Mouse (Mus musculus) midbrain, embryonic 13.5 days (tissue): ENCODE data around the gene Pla2g12b. TPM values are rescaled to one million over a fixed set of nuclear protein-coding genes. Genes with fewer than 3 reads are reported as not detected.

ENCODE experiments used
- ATAC-seq: fragments of 200-750 bp; cut with Nextera tagmentation; 2 replicates; pipeline ENCODE4 v1.8.0; 2017; ENCODE audit warnings: mild to moderate bottlenecking, moderate TSS enrichment, moderate library complexity
- H3K27ac ChIP-seq: fragments of 300-500 bp; sonication (generic); 2 replicates; pipeline ENCODE4 v1.5.1; 2015; ENCODE audit warnings: inconsistent platforms, mild to moderate bottlenecking, moderate library complexity
- H3K27me3 ChIP-seq: fragments of 300-500 bp; sonication (generic); 2 replicates; pipeline ENCODE4 v1.6.1; 2015; ENCODE audit warnings: mild to moderate bottlenecking, inconsistent platforms
- H3K36me3 ChIP-seq: fragments of 300-500 bp; sonication (generic); 2 replicates; pipeline ENCODE4 v1.6.1; 2015; ENCODE audit warnings: mild to moderate bottlenecking, inconsistent platforms
- H3K4me1 ChIP-seq: fragments of 300-500 bp; sonication (generic); replicated peaks from 2 replicates; pipeline ENCODE4 v1.6.1; 2015; ENCODE audit warnings: inconsistent platforms
- H3K4me2 ChIP-seq: fragments of 300-500 bp; sonication (generic); replicated peaks from 2 replicates; pipeline ENCODE4 v1.6.1; 2015; ENCODE audit warnings: moderate library complexity, mild to moderate bottlenecking, inconsistent platforms
- H3K4me3 ChIP-seq: fragments of 300-500 bp; sonication (generic); replicated peaks from 2 replicates; pipeline ENCODE4 v1.5.1; 2015; ENCODE audit warnings: mild to moderate bottlenecking, inconsistent platforms
- H3K9ac ChIP-seq: fragments of 300-500 bp; sonication (generic); replicated peaks from 2 replicates; pipeline ENCODE4 v1.6.1; 2015; ENCODE audit warnings: mild to moderate bottlenecking, inconsistent platforms
- H3K9me3 ChIP-seq: fragments of 300-500 bp; sonication (generic); 2 replicates; pipeline ENCODE4 v1.6.1; 2016; ENCODE audit warnings: mild to moderate bottlenecking, inconsistent platforms
- WGBS: fragments of 180-500 bp; shearing (Covaris S2); methylation state at CpG from one replicate; pipeline ENCODE4 v1.1.7; 2015; 5-methylcytosine and 5-hydroxymethylcytosine counted together
- polyA plus RNA-seq: library from polyadenylated mRNA; unstranded; fragments of >200 nt; fragmentation: Nextera tagmentation; extraction: Ambion mirVana; gene quantifications from 2 replicates; pipeline ENCODE4 v1.2.1, GENCODE M21; 2015

The Pla2g12b gene
- polyA plus RNA-seq, 1 experiment from 2014 or later: not detected

DNA sequence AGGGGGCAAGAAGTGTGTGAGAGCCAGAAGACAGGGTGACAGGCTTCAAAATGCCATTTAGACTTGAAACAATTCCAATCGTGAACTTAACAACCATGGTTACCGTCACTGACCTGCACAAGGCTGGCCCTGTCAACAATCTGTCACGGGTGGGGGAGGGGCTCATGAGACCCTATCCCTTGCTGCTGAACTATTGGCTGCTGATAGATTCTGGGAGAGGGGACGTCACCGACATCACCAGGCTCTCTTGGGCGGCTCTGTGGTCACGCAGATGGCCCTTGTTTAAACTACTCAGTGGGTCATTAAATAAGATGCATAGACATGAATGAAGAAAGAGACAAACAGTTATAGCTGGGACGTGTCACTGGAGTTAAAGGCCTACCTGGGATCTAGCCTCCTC is 41.2 kb downstream of the Pla2g12b start:
- ATAC-seq: no peak
- WGBS: 51% methylated on average over 8 of the region's 8 CpGs
- no peak overlapping the region for H3K4me2 ChIP-seq
- H3K27ac ChIP-seq: no peak overlapping the region
- no peaks in the 10 kb centered on the region for H3K9me3 ChIP-seq
- no peak overlapping the region for H3K9ac ChIP-seq
- H3K27me3 ChIP-seq: no peaks in the 10 kb centered on the region
- no peaks in the 10 kb centered on the region for H3K36me3 ChIP-seq
- no peak overlapping the region for H3K4me3 ChIP-seq
- peaks cover 9% of the 10 kb centered on the region; the same call in 1 of the 2 replicates for H3K4me1 ChIP-seq

GRCm38 (mm10) chr10:59446911-59447437 is 43.5 kb downstream of the Pla2g12b start:
- no peak overlapping the region for H3K9ac ChIP-seq
- no peak overlapping the region for H3K4me3 ChIP-seq
- WGBS: 91% methylated on average over 10 of the region's 10 CpGs
- ATAC-seq: no peak
- peaks cover 9% of the 10 kb centered on the region; the same call in 1 of the 2 replicates for H3K4me1 ChIP-seq
- H3K9me3 ChIP-seq: no peaks in the 10 kb centered on the region
- H3K27me3 ChIP-seq: no peaks in the 10 kb centered on the region
- H3K27ac ChIP-seq: no peak overlapping the region
- no peak overlapping the region for H3K4me2 ChIP-seq
- no peaks in the 10 kb centered on the region for H3K36me3 ChIP-seq

GRCm38 (mm10) chr10:59447546-59447945 is 44.1 kb downstream of the Pla2g12b start:
- no peak overlapping the region for H3K4me2 ChIP-seq
- H3K27ac ChIP-seq: no peak overlapping the region
- no peak for ATAC-seq
- no peaks in the 10 kb centered on the region for H3K27me3 ChIP-seq
- WGBS: 89% methylated on average over 9 of the region's 9 CpGs
- H3K36me3 ChIP-seq: no peaks in the 10 kb centered on the region
- peaks cover 9% of the 10 kb centered on the region; the same call in 1 of the 2 replicates for H3K4me1 ChIP-seq
- no peaks in the 10 kb centered on the region for H3K9me3 ChIP-seq
- H3K4me3 ChIP-seq: no peak overlapping the region
- no peak overlapping the region for H3K9ac ChIP-seq

- Histone ChIP-seq H3K36me3 (0 out of 2 replicates have a peak, but pooled peaks cover 2% of the 10 kb centered on the region), H3K4me1 (no peaks in the 10 kb centered on the region), H3K27me3 (no peaks in the 10 kb centered on the region), H3K4me2 (no peak overlapping the region), H3K9me3 (no peaks in the 10 kb centered on the region), H3K27ac (no peak overlapping the region), H3K4me3 (no peak overlapping the region), H3K9ac (no peak overlapping the region)
- peak; percentile 76 for ATAC-seq
- 38% methylated on average over 5 of the region's 5 CpGs for WGBS
Measured at GRCm38 (mm10) chr10:59451839-59452238, 48.4 kb downstream of the Pla2g12b start.

DNA sequence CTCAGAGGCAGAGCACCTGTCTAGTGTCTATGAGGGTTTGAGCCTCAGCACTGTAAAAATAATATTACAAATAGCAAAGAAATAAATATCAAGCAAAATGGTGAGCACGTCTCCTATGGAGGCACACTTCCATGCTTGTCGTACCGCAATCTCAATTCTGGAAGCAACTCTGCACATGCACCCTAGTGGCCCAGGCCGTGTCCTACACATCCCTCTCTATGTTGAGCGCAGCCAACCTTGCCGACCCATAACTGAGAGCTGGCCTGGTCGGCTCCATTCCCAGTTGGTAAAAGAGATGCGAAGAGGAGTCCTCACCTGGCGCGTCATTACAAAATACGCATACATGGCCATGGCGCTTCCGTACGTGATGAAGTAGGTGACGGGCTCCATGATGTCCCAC is 51.2 kb downstream of the Pla2g12b start:
- Histone ChIP-seq H3K27ac (no peak overlapping the region), H3K27me3 (no peaks in the 10 kb centered on the region), H3K36me3 (0 out of 2 replicates have a peak, but pooled peaks cover 2% of the 10 kb centered on the region), H3K4me3 (no peak overlapping the region), H3K4me2 (no peak overlapping the region), H3K4me1 (no peaks in the 10 kb centered on the region), H3K9ac (no peak overlapping the region), H3K9me3 (no peaks in the 10 kb centered on the region)
- ATAC-seq: no peak
- 95% methylated on average over 15 of the region's 15 CpGs for WGBS

DNA sequence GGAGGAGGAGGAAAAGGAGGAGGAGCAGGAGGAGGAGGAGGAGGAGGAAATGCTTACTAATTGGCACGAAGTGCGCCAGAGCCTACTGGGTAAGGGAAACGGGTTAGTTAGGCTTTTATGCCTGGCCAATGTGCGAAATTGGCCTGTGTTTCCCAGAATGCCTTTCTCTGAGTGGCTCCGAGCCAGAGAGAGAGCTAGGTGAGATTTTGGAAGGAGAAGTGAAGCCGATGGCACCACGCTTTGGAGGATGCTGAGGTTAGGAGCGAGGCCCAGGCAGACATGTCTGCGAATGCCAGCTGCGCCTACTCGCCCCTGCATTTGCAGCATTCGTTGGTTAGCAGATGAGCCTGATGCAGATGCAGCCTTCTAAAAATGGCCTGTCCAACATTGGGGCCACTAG is 56.3 kb downstream of the Pla2g12b start:
- H3K4me3 ChIP-seq: no peak overlapping the region
- 0 out of 2 replicates have a peak, but pooled peaks cover 2% of the 10 kb centered on the region for H3K36me3 ChIP-seq
- no peak overlapping the region for H3K4me2 ChIP-seq
- H3K9ac ChIP-seq: no peak overlapping the region
- H3K27ac ChIP-seq: no peak overlapping the region
- H3K9me3 ChIP-seq: no peaks in the 10 kb centered on the region
- no peaks in the 10 kb centered on the region for H3K27me3 ChIP-seq
- WGBS: 88% methylated on average over 12 of the region's 12 CpGs
- no peaks in the 10 kb centered on the region for H3K4me1 ChIP-seq
- no peak for ATAC-seq

GRCm38 (mm10) chr10:59462307-59462706 is 58.8 kb downstream of the Pla2g12b start:
- no peak overlapping the region for H3K9ac ChIP-seq

DNA sequence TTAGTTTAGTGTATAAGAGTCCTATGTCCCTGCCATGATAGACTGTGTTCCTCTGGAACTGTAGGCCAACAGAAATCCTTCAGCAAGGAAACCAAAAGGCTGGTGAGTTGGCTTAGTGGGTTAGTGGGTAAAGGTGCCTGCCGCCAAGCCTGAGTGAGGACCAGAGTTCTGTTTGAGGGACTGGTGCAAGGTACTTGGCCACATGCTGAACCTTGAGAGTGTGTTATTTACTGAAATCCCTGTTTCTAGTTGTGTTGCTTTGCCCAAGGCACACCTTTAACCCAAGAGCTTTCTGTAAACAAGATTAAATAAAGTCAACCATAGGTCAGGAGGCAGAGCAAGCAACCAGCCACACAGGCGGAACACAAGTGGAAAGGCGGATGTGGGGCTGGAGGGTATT is 62.1 kb downstream of the Pla2g12b start:
- no peaks in the 10 kb centered on the region for H3K36me3 ChIP-seq
- H3K4me3 ChIP-seq: no peak overlapping the region
- no peak overlapping the region for H3K27ac ChIP-seq
- WGBS: 89% methylated on average over 3 of the region's 3 CpGs
- ATAC-seq: no peak
- H3K9me3 ChIP-seq: no peaks in the 10 kb centered on the region
- no peaks in the 10 kb centered on the region for H3K4me1 ChIP-seq
- H3K4me2 ChIP-seq: no peak overlapping the region
- H3K9ac ChIP-seq: no peak overlapping the region
- H3K27me3 ChIP-seq: no peaks in the 10 kb centered on the region

More at GRCm38 (mm10) chr10:59462307-59462706, 58.8 kb downstream of the Pla2g12b start:
- Histone ChIP-seq H3K9me3 (no peaks in the 10 kb centered on the region), H3K4me3 (no peak overlapping the region), H3K36me3 (no peaks in the 10 kb centered on the region), H3K4me1 (no peaks in the 10 kb centered on the region), H3K4me2 (no peak overlapping the region), H3K27me3 (no peaks in the 10 kb centered on the region), H3K27ac (no peak overlapping the region)
- WGBS: 92% methylated on average over 6 of the region's 6 CpGs
- no peak for ATAC-seq

DNA sequence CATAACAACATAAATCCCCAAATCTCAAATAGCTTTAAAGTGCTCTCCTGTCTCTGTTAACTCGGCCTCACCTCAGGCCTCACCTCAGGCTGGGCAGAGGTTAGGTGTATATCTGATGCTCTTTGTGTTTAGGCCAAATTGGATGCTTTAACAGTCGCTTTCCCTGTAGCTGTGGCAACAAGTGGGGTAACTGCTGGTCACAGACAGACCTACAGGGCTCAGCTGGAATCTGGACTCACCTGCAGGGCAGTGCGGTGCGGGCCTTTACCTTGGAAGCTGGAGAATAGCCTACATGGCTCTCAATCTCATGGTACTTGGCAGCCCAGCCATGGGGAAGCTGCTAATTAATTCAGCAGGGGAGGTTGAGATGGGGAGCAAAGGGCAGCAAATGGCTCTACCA is 63.2 kb downstream of the Pla2g12b start:
- Histone ChIP-seq H3K4me3 (no peak overlapping the region), H3K9me3 (no peaks in the 10 kb centered on the region), H3K9ac (no peak overlapping the region), H3K27ac (no peak overlapping the region), H3K36me3 (no peaks in the 10 kb centered on the region), H3K4me2 (no peak overlapping the region), H3K4me1 (no peaks in the 10 kb centered on the region), H3K27me3 (no peaks in the 10 kb centered on the region)
- ATAC-seq: no peak
- 82% methylated on average over 4 of the region's 4 CpGs for WGBS

- Histone ChIP-seq H3K9ac (no peak overlapping the region), H3K27ac (no peak overlapping the region), H3K9me3 (no peaks in the 10 kb centered on the region), H3K4me2 (no peak overlapping the region), H3K4me3 (no peak overlapping the region), H3K4me1 (0 out of 2 replicates have a peak, but pooled peaks cover 6% of the 10 kb centered on the region), H3K27me3 (no peaks in the 10 kb centered on the region), H3K36me3 (no peaks in the 10 kb centered on the region)
- 86% methylated on average over 12 of the region's 12 CpGs for WGBS
- ATAC-seq: no peak
Measured at GRCm38 (mm10) chr10:59467297-59467696, 63.8 kb downstream of the Pla2g12b start.

GRCm38 (mm10) chr10:59470451-59470850 is 67.0 kb downstream of the Pla2g12b start:
- H3K9me3 ChIP-seq: no peaks in the 10 kb centered on the region
- H3K4me3 ChIP-seq: no peak overlapping the region
- no peak overlapping the region for H3K4me2 ChIP-seq
- H3K4me1 ChIP-seq: 0 out of 2 replicates have a peak, but pooled peaks cover 6% of the 10 kb centered on the region
- ATAC-seq: no peak
- H3K9ac ChIP-seq: no peak overlapping the region
- H3K36me3 ChIP-seq: no peaks in the 10 kb centered on the region
- 81% methylated on average over 5 of the region's 5 CpGs for WGBS
- H3K27me3 ChIP-seq: no peaks in the 10 kb centered on the region
- no peak overlapping the region for H3K27ac ChIP-seq
